Mouse (Mus musculus): ENCODE results near the gene Pigq. TPM values are rescaled to one million over a fixed set of nuclear protein-coding genes. Genes with fewer than 3 reads are reported as not detected.

Pigq gene
- polyA plus RNA-seq, 1 experiment from 2014 or later = 156 TPM

DNA sequence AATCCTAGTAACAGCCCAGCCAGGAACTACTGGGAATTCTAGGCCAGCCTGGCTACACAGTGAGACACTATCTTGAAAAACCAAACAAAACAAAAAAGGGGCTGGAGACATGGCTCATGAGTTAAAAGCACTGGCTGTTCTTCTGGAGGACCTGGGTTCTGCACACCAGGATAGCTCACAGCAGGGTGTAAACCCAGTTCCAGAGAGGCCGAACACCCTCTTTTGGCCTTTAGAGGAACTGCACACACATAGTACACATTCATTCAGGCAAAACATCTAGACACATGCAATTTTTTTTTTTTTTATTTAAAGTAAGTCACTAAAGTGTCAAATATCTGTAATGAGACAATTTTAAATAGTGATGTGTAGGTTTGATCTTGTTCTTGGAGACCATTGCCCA is 44.5 kb downstream of the Pigq start:
- Histone ChIP-seq H3K36me3 (replicated peaks) (peaks cover 4% of the 10 kb centered on the region), H3K27ac (replicated peaks) (no peak overlapping the region), H3K4me3 (replicated peaks) (no peak overlapping the region), H3K4me2 (no peak overlapping the region), H3K9me3 (replicated peaks) (no peaks in the 10 kb centered on the region), H3K27me3 (no peaks in the 10 kb centered on the region), H3K4me1 (replicated peaks) (peaks cover 5% of the 10 kb centered on the region; the same call in 1 of the 2 replicates), H3K9ac (no peak overlapping the region)
- 81% methylated on average over 1 of the region's 1 CpGs for WGBS (ENCODE audit: insufficient replicate concordance)
- ATAC-seq (ENCODE audit: insufficient read depth) = no peak

DNA sequence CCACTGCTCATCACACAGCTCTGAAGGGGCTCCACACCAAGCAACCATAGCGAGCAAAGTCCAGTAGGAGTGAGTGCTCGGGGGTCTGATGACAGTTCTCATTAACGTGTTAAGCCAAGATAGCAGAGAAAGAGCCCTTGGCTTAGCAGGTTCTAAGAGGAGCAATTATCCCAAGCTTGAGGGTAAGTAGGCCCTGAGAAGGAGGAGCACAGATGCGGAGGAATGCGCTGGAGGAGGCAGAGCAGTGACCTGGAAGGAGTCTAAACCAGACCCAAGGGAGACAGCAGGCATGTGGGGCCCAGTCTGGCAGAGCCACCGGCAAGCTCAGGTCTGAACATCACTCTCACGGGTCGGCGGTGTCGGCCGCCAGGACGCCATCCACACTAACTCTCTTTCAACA is 48.8 kb downstream of the Pigq start:
- no peak overlapping the region for H3K9ac ChIP-seq
- H3K4me2 ChIP-seq = no peak overlapping the region
- H3K36me3 ChIP-seq (replicated peaks) = peaks cover 4% of the 10 kb centered on the region
- 75% methylated on average over 12 of the region's 12 CpGs for WGBS (ENCODE audit: insufficient replicate concordance)
- peaks cover 5% of the 10 kb centered on the region; the same call in 1 of the 2 replicates for H3K4me1 ChIP-seq (replicated peaks)
- no peak for ATAC-seq (ENCODE audit: insufficient read depth)
- no peaks in the 10 kb centered on the region for H3K9me3 ChIP-seq (replicated peaks)
- no peak overlapping the region for H3K27ac ChIP-seq (replicated peaks)
- H3K27me3 ChIP-seq = no peaks in the 10 kb centered on the region
- no peak overlapping the region for H3K4me3 ChIP-seq (replicated peaks)

DNA sequence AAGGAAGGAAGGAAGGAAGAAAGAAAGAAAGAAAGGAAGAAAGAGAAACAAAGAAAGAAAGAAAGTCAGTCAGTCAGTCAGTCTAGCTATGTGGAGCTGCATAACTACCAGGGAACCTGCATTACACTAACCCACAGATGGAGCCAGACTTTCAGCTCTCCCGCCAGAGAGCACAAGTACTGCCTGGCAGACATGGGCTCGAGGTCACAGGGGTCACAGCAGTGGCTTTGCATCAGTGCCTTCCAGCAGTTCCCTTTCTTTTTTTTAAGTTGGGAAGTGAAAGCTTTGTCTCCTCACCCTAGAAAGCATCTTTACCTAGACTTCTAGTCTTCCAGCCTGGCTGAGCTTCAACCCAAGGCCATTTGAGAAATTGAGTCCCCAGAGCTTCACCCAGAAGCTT is 49.3 kb downstream of the Pigq start:
- Histone ChIP-seq H3K27ac (replicated peaks) (no peak overlapping the region), H3K4me3 (replicated peaks) (no peak overlapping the region), H3K27me3 (no peaks in the 10 kb centered on the region), H3K4me2 (no peak overlapping the region), H3K9me3 (replicated peaks) (no peaks in the 10 kb centered on the region), H3K36me3 (replicated peaks) (no peaks in the 10 kb centered on the region), H3K9ac (no peak overlapping the region), H3K4me1 (replicated peaks) (peaks cover 5% of the 10 kb centered on the region; the same call in 1 of the 2 replicates)
- no peak for ATAC-seq (ENCODE audit: insufficient read depth)
- 46% methylated on average over 2 of the region's 2 CpGs for WGBS (ENCODE audit: insufficient replicate concordance)

DNA sequence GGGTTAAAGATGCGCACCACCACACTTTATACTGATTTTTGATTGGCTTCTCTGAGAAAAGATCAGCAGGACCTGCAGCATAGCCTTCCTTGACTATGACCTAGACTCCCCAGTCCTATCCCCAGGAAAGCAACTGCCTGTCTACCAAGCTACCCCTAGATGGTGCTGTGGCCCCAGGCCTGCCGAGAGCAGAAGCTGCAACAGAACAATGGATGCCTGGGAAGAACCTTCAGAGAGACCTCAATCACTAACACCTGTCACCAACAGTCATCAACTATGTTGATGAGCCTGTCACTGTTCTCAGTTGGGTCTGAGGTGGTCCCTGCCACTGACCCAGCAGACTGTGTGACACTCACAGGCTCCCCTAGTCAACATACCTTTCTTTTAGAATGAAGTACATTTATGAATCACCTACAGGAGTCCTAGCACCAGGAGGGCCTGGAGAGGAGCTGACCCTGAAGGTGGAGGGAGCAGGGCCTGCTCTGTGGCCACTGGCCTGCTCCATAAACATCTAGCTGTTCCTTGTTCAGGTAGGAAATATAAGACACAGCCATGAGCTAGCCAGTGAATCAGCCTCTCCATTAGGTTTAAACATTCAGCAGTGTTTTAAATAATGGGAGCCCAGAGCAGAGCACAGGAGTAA is 50.6 kb downstream of the Pigq start:
- Histone ChIP-seq H3K9me3 (replicated peaks) (no peaks in the 10 kb centered on the region), H3K27ac (replicated peaks) (no peak overlapping the region), H3K4me2 (no peak overlapping the region), H3K4me3 (replicated peaks) (no peak overlapping the region), H3K27me3 (no peaks in the 10 kb centered on the region), H3K4me1 (replicated peaks) (peaks cover 5% of the 10 kb centered on the region; the same call in 1 of the 2 replicates), H3K36me3 (replicated peaks) (no peaks in the 10 kb centered on the region), H3K9ac (no peak overlapping the region)
- WGBS (ENCODE audit: insufficient replicate concordance) = 21% methylated on average over 2 of the region's 2 CpGs
- ATAC-seq (ENCODE audit: insufficient read depth) = no peak

DNA sequence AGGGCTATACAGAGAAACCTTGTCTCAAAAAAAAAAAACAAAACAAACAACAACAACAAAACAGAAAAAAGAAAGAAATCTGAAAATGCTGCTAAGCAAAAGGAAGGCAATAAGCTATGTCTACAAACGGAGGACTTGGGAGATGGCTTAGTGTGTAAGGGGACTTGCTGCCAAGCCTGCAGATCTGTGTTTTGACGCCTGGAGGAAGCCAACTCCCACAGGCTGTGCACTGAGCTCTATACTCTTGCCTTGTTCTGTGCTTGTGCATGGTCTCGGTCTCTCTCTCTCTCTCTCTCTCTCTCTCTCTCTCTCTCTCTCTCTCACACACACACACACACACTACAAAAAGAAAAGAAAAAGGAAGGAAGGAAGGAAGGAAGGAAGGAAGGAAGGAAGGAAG is 55.9 kb downstream of the Pigq start:
- Histone ChIP-seq H3K27ac (replicated peaks) (no peak overlapping the region), H3K4me1 (replicated peaks) (peaks cover 15% of the 10 kb centered on the region), H3K9ac (no peak overlapping the region), H3K4me3 (replicated peaks) (no peak overlapping the region), H3K36me3 (replicated peaks) (peaks cover 19% of the 10 kb centered on the region; the same call in 1 of the 2 replicates), H3K4me2 (no peak overlapping the region), H3K9me3 (replicated peaks) (no peaks in the 10 kb centered on the region), H3K27me3 (no peaks in the 10 kb centered on the region)
- 68% methylated on average over 3 of the region's 3 CpGs for WGBS (ENCODE audit: insufficient replicate concordance)
- no peak for ATAC-seq (ENCODE audit: insufficient read depth)

DNA sequence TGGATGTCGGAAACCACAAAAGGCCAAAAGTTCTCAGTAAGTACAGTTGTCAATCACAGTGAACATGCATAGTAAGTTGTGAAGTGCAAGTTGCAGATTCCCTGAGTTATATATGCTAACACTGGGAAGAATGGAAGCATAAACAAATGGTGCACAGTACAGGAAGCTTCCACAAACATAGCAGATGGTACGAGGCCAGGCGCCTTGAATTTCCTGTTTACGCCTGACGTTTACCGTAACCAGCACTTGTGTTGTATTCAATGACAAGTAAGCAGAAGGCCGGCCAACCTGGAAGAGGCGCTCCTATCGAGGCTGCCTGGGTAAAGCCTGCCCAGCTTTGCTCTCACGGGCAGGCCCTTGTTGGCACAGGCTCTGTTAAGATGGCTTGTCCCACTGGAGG is 57.3 kb downstream of the Pigq start:
- no peak overlapping the region for H3K27ac ChIP-seq (replicated peaks)
- H3K4me3 ChIP-seq (replicated peaks) = no peak overlapping the region
- no peaks in the 10 kb centered on the region for H3K27me3 ChIP-seq
- WGBS (ENCODE audit: insufficient replicate concordance) = 71% methylated on average over 10 of the region's 10 CpGs
- peaks cover 22% of the 10 kb centered on the region for H3K4me1 ChIP-seq (replicated peaks)
- peaks cover 28% of the 10 kb centered on the region; the same call in 1 of the 2 replicates for H3K36me3 ChIP-seq (replicated peaks)
- H3K4me2 ChIP-seq = no peak overlapping the region
- no peaks in the 10 kb centered on the region for H3K9me3 ChIP-seq (replicated peaks)
- no peak overlapping the region for H3K9ac ChIP-seq
- ATAC-seq (ENCODE audit: insufficient read depth) = no peak

DNA sequence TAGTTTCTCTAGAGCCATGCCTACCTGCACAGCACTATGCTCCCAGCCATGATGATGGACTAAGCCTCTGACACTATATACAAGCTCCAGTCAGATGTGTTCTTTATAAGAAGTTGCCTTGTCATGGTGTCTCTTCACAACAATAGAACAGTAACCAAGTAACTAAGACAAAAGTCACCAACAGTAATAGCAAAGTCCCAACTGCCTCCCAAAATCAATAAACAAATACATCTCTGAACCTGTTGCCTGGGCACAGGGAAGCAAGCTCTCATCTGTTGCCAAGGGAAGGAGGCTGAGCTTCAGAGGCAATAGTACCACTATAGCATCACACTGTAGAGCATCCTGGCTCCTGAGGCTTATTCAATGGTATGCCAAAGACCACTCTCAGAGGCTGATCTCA is 57.9 kb downstream of the Pigq start:
- peaks cover 28% of the 10 kb centered on the region; the same call in 1 of the 2 replicates for H3K36me3 ChIP-seq (replicated peaks)
- H3K4me2 ChIP-seq = no peak overlapping the region
- H3K9me3 ChIP-seq (replicated peaks) = no peaks in the 10 kb centered on the region
- ATAC-seq (ENCODE audit: insufficient read depth) = no peak
- no peak overlapping the region for H3K9ac ChIP-seq
- H3K4me1 ChIP-seq (replicated peaks) = peaks cover 28% of the 10 kb centered on the region
- no peak overlapping the region for H3K27ac ChIP-seq (replicated peaks)
- no peak overlapping the region for H3K4me3 ChIP-seq (replicated peaks)
- H3K27me3 ChIP-seq = no peaks in the 10 kb centered on the region

DNA sequence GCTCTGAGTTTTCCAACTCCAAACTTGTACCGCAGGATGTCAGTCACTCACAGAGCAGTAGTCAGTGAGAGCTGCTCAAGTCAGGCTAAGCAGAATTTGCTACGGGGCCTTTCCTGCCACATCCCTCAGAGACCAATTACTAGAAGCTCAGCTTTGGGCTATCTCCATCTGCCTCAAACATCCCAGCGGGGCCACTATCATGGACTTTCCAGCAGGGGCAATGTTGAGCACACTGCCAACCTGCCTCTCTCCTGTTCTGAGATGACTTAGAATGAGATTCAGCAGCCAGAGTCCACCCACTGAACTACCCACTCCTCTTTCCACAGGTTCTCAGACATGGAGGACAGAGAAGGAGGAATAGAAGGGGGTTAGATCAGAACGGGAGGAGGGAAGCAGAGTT is 59.1 kb downstream of the Pigq start:
- ATAC-seq (ENCODE audit: insufficient read depth) = no peak
- WGBS (ENCODE audit: insufficient replicate concordance) = 51% methylated on average over 4 of the region's 4 CpGs
- Histone ChIP-seq H3K9me3 (replicated peaks) (no peaks in the 10 kb centered on the region), H3K4me3 (replicated peaks) (no peak overlapping the region), H3K27ac (replicated peaks) (no peak overlapping the region), H3K4me1 (replicated peaks) (peaks cover 40% of the 10 kb centered on the region), H3K4me2 (no peak overlapping the region), H3K36me3 (replicated peaks) (peaks cover 28% of the 10 kb centered on the region; the same call in 1 of the 2 replicates), H3K27me3 (no peaks in the 10 kb centered on the region), H3K9ac (no peak overlapping the region)

DNA sequence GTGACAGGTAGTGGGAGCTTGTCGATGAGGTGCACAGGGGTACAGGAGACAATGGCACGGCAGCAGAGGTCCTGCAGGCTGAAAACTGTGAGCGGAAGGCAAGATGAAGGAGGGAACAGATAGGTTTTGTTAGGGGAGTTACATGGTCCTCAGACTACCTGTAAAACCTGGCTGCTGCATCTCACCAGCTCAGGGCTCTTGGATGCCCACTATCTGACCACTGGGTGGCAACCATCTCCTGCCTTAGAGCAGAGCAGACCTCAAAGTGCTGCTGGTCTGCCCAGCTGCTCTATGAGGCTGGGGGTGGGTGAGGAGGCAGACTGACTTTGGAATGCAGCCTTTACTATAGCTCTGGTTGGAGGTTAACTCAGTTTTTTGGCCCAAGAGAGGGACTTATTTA is 60.9 kb downstream of the Pigq start:
- Histone ChIP-seq H3K9me3 (replicated peaks) (no peaks in the 10 kb centered on the region), H3K4me2 (no peak overlapping the region), H3K27me3 (no peaks in the 10 kb centered on the region), H3K4me1 (replicated peaks) (peaks cover 51% of the 10 kb centered on the region), H3K9ac (no peak overlapping the region), H3K4me3 (replicated peaks) (no peak overlapping the region), H3K27ac (replicated peaks) (no peak overlapping the region), H3K36me3 (replicated peaks) (peaks cover 36% of the 10 kb centered on the region)
- WGBS (ENCODE audit: insufficient replicate concordance) = 82% methylated on average over 3 of the region's 3 CpGs
- no peak for ATAC-seq (ENCODE audit: insufficient read depth)

DNA sequence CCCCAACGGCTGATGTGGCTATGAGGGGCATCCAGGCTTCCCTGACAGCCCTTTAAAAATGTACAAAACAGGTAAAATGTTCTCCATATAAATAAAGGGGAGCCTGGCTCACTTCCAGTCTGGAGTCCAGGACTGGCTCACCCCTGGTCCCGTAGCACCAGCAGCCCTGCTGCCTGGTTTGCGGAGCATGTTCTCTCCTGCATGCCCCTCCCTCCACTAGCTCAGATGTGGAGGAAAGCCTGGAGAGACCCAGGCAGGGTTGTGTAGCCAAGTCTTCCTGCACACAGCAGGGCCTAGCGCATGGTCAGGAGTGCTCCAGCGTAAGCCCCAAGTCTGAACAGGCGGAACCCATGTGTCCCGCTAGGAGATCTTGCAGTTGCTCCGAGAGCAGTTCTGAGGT is 61.5 kb downstream of the Pigq start:
- H3K9ac ChIP-seq = no peak overlapping the region
- no peak overlapping the region for H3K27ac ChIP-seq (replicated peaks)
- H3K4me2 ChIP-seq = no peak overlapping the region
- 87% methylated on average over 8 of the region's 8 CpGs for WGBS (ENCODE audit: insufficient replicate concordance)
- no peak overlapping the region for H3K4me3 ChIP-seq (replicated peaks)
- no peaks in the 10 kb centered on the region for H3K27me3 ChIP-seq
- H3K4me1 ChIP-seq (replicated peaks) = peaks cover 52% of the 10 kb centered on the region
- peaks cover 37% of the 10 kb centered on the region for H3K36me3 ChIP-seq (replicated peaks)
- no peaks in the 10 kb centered on the region for H3K9me3 ChIP-seq (replicated peaks)
- no peak for ATAC-seq (ENCODE audit: insufficient read depth)

DNA sequence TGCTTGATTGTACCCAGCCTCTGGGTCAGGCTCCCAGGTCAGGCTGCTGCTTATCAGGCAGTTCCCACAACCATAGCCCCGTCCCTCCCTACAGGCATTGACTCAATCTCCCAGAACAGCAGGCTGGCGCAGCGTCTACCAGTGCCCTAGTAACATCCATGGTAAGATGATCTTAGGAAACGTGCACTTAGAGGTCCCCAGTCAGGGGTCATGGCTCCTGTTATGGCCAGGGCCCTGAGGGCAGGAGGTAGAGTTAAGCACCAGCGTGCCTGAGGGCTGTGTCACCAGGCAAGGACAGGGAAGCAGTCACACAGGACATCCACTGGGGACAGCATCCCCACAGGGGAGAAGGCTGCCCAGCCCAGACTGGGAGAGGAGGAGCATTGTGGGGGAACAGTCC is 62.4 kb downstream of the Pigq start:
- no peak overlapping the region for H3K9ac ChIP-seq
- H3K9me3 ChIP-seq (replicated peaks) = no peaks in the 10 kb centered on the region
- 0 out of 2 replicates have a peak, but pooled peaks have one; percentile 14 for ATAC-seq (ENCODE audit: insufficient read depth)
- H3K36me3 ChIP-seq (replicated peaks) = peaks cover 38% of the 10 kb centered on the region
- H3K4me3 ChIP-seq (replicated peaks) = no peak overlapping the region
- no peak overlapping the region for H3K27ac ChIP-seq (replicated peaks)
- peaks cover 58% of the 10 kb centered on the region for H3K4me1 ChIP-seq (replicated peaks)
- WGBS (ENCODE audit: insufficient replicate concordance) = 28% methylated on average over 5 of the region's 5 CpGs
- no peaks in the 10 kb centered on the region for H3K27me3 ChIP-seq
- no peak overlapping the region for H3K4me2 ChIP-seq

DNA sequence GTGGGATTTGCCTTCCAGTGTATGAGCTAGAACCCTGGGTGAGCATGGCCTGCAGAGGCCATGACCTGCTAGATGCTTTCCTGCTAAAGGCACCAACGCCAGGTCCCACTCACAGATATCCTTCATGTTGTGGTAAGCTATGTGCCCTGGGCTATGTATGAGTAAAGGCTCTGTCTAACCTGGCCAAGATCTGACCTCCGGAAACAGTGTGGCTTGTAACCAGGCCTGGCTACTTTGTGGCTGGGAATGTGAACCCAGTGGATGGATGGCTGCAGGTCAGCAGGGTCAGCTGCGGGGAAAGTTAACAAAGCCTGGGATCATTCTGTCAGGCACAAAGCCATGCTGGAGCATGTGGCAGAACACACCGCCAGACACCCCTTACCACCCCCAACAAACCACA is 63.0 kb downstream of the Pigq start:
- ATAC-seq (ENCODE audit: insufficient read depth) = no peak
- H3K4me2 ChIP-seq = no peak overlapping the region
- WGBS (ENCODE audit: insufficient replicate concordance) = 64% methylated on average over 4 of the region's 4 CpGs
- no peak overlapping the region; the same call in 1 of the 2 replicates for H3K27ac ChIP-seq (replicated peaks)
- no peaks in the 10 kb centered on the region for H3K27me3 ChIP-seq
- H3K4me3 ChIP-seq (replicated peaks) = no peak overlapping the region
- H3K4me1 ChIP-seq (replicated peaks) = peaks cover 60% of the 10 kb centered on the region
- H3K36me3 ChIP-seq (replicated peaks) = peaks cover 38% of the 10 kb centered on the region
- H3K9me3 ChIP-seq (replicated peaks) = no peaks in the 10 kb centered on the region
- no peak overlapping the region for H3K9ac ChIP-seq
